Mouse (Mus musculus): ENCODE measurements around the gene Slc28a2.
"Not testable (repeated sequence)": the region's sequence is repeated elsewhere in the genome, so short reads cannot be mapped to it uniquely, and the experiment has no call there.

Gene Slc28a2

DNA sequence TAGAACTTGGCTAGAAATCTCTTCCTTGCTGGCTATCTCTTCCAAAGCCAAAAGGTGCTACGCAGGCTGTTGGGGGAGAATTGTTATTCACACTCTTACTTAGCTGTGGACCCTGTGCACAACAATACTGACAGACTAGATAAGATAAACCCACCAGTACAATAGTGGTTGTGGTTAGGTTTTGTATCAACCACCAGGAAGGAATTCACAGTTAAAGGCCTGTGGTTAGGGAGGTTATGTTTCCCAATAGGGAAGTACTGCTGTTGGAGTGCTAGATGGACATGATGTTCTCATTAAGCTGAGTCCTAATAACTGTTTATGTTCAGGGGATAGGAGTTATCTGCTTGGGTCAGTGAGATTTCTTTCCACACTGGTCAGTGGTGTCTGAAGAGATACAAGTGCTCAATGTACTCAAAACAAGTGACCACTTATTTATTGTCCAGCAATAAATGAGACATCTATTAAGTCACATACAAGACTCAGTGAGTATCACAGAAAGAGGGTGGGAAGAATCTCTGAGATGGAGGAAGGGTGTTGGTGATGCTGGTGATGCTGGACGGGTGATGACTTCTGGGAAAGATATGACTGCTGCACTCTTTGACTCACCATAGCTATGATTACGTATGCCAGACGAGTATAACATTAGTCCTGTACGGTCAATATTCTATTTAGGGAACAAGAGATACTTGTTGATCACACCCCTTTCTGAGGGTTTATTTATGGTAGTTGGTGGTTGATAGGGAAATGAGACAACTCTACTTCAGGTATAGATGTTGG, 12.6 kb downstream of the Slc28a2 start:
- H3K36me3 ChIP-seq (ENCODE audit: control insufficient read depth, insufficient read depth, low read length, poor library complexity, severe bottlenecking); DNase-seq (ENCODE audit: low read depth, low spot score); H3K27me3 ChIP-seq (ENCODE audit: control insufficient read depth, insufficient read depth, low read length, poor library complexity, severe bottlenecking): not testable (repeated sequence)

- not testable (repeated sequence) for DNase-seq (ENCODE audit: low read depth, low spot score); H3K36me3 ChIP-seq (ENCODE audit: control insufficient read depth, insufficient read depth, low read length, poor library complexity, severe bottlenecking); H3K27me3 ChIP-seq (ENCODE audit: control insufficient read depth, insufficient read depth, low read length, poor library complexity, severe bottlenecking)
Measured at GRCm38 (mm10) chr2:122440521-122440920, 14.2 kb downstream of the Slc28a2 start.

DNA sequence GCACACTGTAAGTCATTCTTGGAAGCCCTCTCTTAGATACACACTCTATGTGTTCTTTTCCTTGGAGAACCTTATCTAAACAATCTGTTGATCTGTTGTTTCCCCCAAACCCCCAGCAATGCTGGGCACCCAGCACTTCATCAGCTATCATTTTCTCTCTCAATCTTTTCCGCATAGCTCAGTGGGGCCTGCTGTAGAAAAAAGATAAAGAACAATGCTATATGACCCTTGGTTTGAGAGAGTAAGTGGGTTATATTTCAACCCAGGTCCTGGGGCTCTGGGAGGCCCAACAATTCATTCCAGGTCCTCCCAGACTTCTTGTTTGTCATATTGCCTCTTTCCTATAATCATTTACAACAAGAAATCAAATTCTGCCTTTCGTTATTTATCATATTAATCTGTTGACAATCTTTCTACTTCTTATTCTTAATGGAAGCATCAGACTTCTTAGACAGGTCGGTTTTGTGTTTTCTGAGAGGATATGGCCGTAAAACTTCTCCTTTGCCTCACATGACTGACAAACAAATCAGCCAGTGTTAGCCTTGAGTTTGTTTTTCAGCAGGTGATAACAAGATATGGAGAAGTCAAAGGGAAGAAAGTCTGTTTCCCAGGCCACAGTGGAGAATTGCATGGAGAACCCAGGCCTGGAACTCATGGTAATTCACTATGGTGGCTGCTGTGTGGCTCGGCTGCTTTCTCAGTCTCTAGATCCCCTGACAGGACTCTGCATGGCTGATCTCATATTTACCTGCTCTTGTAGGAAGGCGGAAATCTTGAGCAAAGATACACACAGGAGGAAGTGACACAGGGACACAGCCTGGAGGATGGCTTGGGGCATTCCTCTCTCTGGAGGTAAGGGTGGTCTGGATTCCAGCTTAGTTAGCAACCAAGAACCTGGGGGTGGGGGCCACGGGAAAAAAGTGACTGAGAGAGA, 15.0 kb downstream of the Slc28a2 start:
- peak; percentile 20 for DNase-seq (ENCODE audit: low read depth, low spot score)
- H3K27me3 ChIP-seq (ENCODE audit: control insufficient read depth, insufficient read depth, low read length, poor library complexity, severe bottlenecking), result no peaks in the 10 kb centered on the region
- no peaks in the 10 kb centered on the region for H3K36me3 ChIP-seq (ENCODE audit: control insufficient read depth, insufficient read depth, low read length, poor library complexity, severe bottlenecking)

DNA sequence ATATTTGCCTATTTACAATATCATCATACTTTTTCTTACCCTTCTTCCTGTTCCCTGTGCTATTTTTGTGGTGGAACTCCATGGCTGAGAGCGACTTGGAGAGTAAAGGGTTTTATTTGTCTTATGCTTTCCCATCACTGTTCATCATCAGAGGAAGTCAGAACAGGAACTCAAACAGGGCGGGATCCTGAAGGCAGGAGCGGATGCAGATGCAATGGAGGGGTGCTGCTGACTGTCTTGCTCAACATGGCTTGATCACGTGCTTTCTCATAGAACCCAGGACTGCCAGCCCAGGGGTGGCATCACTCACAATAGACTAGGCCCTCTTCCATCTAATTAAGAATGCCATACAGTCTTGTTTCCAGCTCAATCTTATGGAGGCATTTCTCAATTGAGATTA, 24.1 kb downstream of the Slc28a2 start:
- DNase-seq (ENCODE audit: low read depth, low spot score), result no peak
- H3K36me3 ChIP-seq (ENCODE audit: control insufficient read depth, insufficient read depth, low read length, poor library complexity, severe bottlenecking), result peaks cover 29% of the 10 kb centered on the region
- no peaks in the 10 kb centered on the region for H3K27me3 ChIP-seq (ENCODE audit: control insufficient read depth, insufficient read depth, low read length, poor library complexity, severe bottlenecking)

GRCm38 (mm10) chr2:122452426-122452825, 26.1 kb downstream of the Slc28a2 start:
- Histone ChIP-seq H3K27me3 (ENCODE audit: control insufficient read depth, insufficient read depth, low read length, poor library complexity, severe bottlenecking) (no peaks in the 10 kb centered on the region), H3K36me3 (ENCODE audit: control insufficient read depth, insufficient read depth, low read length, poor library complexity, severe bottlenecking) (peaks cover 34% of the 10 kb centered on the region)

DNA sequence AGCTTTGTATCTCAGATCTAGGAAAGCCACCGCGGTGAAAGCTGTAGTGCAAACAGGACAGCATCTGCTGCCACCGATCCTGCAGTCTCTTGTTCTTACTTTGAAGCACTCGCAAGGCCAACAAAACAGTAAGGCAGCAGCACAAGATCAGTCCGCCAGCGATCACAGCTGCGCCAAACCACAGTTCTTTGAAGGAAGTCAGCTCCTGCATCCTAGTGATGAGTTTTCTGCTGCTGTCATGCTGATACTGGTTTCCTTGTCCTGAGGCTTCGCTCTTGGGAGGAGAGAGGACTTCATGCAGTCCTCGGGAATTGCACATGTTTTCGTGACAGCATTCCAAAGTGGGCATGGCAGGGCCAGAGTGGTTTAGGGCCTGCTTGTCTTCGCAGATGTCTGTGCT, 40.6 kb downstream of the Slc28a2 start:
- no peak for DNase-seq (ENCODE audit: low read depth, low spot score)
- no peaks in the 10 kb centered on the region for H3K36me3 ChIP-seq (ENCODE audit: control insufficient read depth, insufficient read depth, low read length, poor library complexity, severe bottlenecking)
- H3K27me3 ChIP-seq (ENCODE audit: control insufficient read depth, insufficient read depth, low read length, poor library complexity, severe bottlenecking), result no peaks in the 10 kb centered on the region

More at GRCm38 (mm10) chr2:122452426-122452825, 26.1 kb downstream of the Slc28a2 start:
- no peak for DNase-seq (ENCODE audit: low read depth, low spot score)

DNA sequence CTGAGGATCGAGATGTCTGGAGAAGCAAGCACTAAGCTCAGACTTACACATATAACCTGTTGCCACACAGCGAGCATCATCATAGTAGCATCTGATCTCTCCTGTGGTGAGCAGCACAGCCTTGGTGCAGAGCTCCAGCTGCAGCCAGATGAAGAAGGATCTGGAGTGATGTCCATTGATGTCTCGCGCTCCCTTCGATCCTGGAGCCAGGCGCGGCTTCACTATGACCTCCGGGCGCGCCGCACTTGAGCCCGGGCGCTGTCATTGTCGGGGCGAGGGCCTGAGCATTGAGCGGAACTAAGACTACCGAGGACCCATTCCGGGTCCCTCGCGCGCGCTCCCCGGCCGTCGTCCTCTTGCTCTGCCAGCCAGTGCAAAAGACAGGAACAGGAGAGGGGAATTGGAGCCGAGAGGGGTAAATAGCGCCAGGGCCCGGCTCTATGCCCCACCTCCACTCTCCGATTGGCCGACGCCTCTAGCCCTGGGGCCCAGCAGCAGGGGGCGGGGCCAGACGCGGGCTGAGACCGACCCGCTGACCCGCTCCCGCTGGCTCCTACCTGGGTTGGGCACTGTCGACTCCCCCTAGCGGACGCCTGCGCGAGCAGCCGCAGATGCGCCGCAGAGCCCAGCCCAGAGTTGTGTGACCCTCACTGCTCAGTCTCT, 41.2 kb downstream of the Slc28a2 start:
- Histone ChIP-seq H3K27me3 (ENCODE audit: control insufficient read depth, insufficient read depth, low read length, poor library complexity, severe bottlenecking) (no peaks in the 10 kb centered on the region), H3K36me3 (ENCODE audit: control insufficient read depth, insufficient read depth, low read length, poor library complexity, severe bottlenecking) (no peaks in the 10 kb centered on the region)
- DNase-seq (ENCODE audit: low read depth, low spot score), result peak; percentile 95

GRCm38 (mm10) chr2:122469221-122469620, 42.9 kb downstream of the Slc28a2 start:
- no peak for DNase-seq (ENCODE audit: low read depth, low spot score)
- no peaks in the 10 kb centered on the region for H3K36me3 ChIP-seq (ENCODE audit: control insufficient read depth, insufficient read depth, low read length, poor library complexity, severe bottlenecking)

DNA sequence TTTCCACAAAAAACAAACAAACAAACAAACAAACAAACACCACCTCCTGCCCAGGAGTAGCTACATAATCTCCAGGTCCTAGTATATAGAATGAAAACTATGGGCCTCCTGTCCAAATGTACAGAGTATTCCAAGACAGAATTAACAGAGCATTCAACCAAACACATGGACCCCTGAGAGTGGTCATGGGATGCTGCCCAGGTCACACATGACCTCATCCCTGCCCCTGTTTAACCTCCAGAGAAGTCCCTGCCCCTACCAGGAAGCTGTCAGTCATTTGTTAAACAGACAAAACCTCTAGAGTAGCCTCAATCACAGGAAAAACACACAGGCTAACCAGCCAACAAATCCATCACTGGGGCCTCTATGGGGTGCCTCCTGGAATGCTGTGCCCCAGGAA, 50.3 kb downstream of the Slc28a2 start:
- Histone ChIP-seq H3K27me3 (ENCODE audit: control insufficient read depth, insufficient read depth, low read length, poor library complexity, severe bottlenecking) (no peaks in the 10 kb centered on the region), H3K36me3 (ENCODE audit: control insufficient read depth, insufficient read depth, low read length, poor library complexity, severe bottlenecking) (no peaks in the 10 kb centered on the region)
- DNase-seq (ENCODE audit: low read depth, low spot score), result no peak

More at GRCm38 (mm10) chr2:122469221-122469620, 42.9 kb downstream of the Slc28a2 start:
- H3K27me3 ChIP-seq (ENCODE audit: control insufficient read depth, insufficient read depth, low read length, poor library complexity, severe bottlenecking), result no peaks in the 10 kb centered on the region

- H3K27me3 ChIP-seq (ENCODE audit: control insufficient read depth, insufficient read depth, low read length, poor library complexity, severe bottlenecking); DNase-seq (ENCODE audit: low read depth, low spot score); H3K36me3 ChIP-seq (ENCODE audit: control insufficient read depth, insufficient read depth, low read length, poor library complexity, severe bottlenecking): not testable (repeated sequence)
Measured at GRCm38 (mm10) chr2:122483787-122484186, 57.5 kb downstream of the Slc28a2 start.

GRCm38 (mm10) chr2:122484641-122485040, 58.4 kb downstream of the Slc28a2 start, which contains the start of gene Gm14085:
TSS of gene Gm14085 (plus strand) at chr2:122484941.
- DNase-seq (ENCODE audit: low read depth, low spot score), result no peak
- Histone ChIP-seq H3K36me3 (ENCODE audit: control insufficient read depth, insufficient read depth, low read length, poor library complexity, severe bottlenecking) (no peaks in the 10 kb centered on the region), H3K27me3 (ENCODE audit: control insufficient read depth, insufficient read depth, low read length, poor library complexity, severe bottlenecking) (no peaks in the 10 kb centered on the region)

DNA sequence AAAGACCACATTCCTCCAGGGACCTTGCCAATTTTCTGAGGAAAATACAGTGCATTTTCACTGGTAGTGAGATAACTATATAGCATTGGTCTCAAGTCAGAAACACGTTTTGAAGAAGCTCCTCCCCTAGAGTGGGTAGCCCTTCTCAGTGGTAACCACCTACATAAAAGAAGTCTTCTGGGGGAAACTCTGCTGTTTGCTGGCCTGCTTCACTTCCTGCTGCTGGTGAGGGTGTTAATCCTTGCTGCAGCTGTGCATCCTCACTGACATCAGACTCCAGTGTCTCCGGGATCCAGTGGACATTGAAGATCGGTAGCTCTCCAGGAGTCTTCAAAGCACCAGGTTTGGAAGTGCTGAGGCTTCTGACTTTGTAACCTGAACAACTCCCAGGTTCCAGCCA, 59.4 kb downstream of the Slc28a2 start:
- H3K27me3 ChIP-seq (ENCODE audit: control insufficient read depth, insufficient read depth, low read length, poor library complexity, severe bottlenecking); DNase-seq (ENCODE audit: low read depth, low spot score); H3K36me3 ChIP-seq (ENCODE audit: control insufficient read depth, insufficient read depth, low read length, poor library complexity, severe bottlenecking): not testable (repeated sequence)

GRCm38 (mm10) chr2:122486122-122486521, 59.8 kb downstream of the Slc28a2 start:
- H3K27me3 ChIP-seq (ENCODE audit: control insufficient read depth, insufficient read depth, low read length, poor library complexity, severe bottlenecking); DNase-seq (ENCODE audit: low read depth, low spot score); H3K36me3 ChIP-seq (ENCODE audit: control insufficient read depth, insufficient read depth, low read length, poor library complexity, severe bottlenecking): not testable (repeated sequence)

DNA sequence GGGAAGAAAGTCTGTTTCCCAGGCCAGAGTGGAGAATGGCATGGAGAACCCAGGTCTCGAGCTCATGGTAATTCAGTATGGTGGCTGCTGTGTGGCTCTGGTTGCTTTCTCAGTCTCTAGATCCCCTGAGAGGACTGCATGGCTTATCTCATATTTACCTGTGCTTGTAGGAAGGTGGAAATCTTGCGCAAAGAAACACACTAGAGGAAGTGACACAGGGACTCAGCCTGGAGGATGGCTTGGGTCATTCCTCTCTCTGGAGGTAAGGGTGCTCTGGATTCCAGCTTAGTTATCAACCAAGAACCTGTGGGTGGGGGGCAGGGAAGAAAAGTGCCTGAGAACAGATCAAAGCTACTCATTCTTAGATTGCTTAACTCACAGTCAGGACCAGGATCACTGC, 60.4 kb downstream of the Slc28a2 start:
- H3K36me3 ChIP-seq (ENCODE audit: control insufficient read depth, insufficient read depth, low read length, poor library complexity, severe bottlenecking), result no peaks in the 10 kb centered on the region
- DNase-seq (ENCODE audit: low read depth, low spot score), result no peak

More for the DNA sequence above, 60.4 kb downstream of the Slc28a2 start:
- H3K27me3 ChIP-seq (ENCODE audit: control insufficient read depth, insufficient read depth, low read length, poor library complexity, severe bottlenecking), result no peaks in the 10 kb centered on the region

Data from splenic B cell, adult 2 months (primary cell).